Mouse (Mus musculus) limb, embryonic 11.5 days (tissue): ENCODE data around the gene Cuta. TPM values are rescaled to one million over a fixed set of nuclear protein-coding genes. Genes with fewer than 3 reads are reported as not detected.
"Not testable (repeated sequence)": the region's sequence is repeated elsewhere in the genome, so short reads cannot be mapped to it uniquely, and the experiment has no call there.

Experiments
- ATAC-seq: fragments of 200-750 bp; cut with Nextera tagmentation; 2 replicates; pipeline ENCODE4 v1.8.0; 2017; ENCODE audit warnings: low read depth; ENCODE audit not compliant: insufficient number of reproducible peaks, low FRiP score, low TSS enrichment
- DNase-seq: peaks from one replicate; pipeline ENCODE4 v3.0.0-alpha.2; 2015; ENCODE audit warnings: low spot score
- H3K27ac ChIP-seq: fragments of 300-500 bp; sonication (generic); replicated peaks from 2 replicates; pipeline ENCODE4 v1.5.1; 2014; ENCODE audit warnings: low read depth, mild to moderate bottlenecking, low read length
- H3K27me3 ChIP-seq: fragments of 300-500 bp; sonication (generic); 2 replicates; pipeline ENCODE4 v1.6.1; 2014; ENCODE audit warnings: mild to moderate bottlenecking, low read length, mixed read lengths; ENCODE audit not compliant: control insufficient read depth, insufficient read depth
- H3K36me3 ChIP-seq: fragments of 300-500 bp; sonication (generic); 2 replicates; pipeline ENCODE4 v1.6.1; 2014; ENCODE audit warnings: mild to moderate bottlenecking, low read length, moderate library complexity, mixed read lengths; ENCODE audit not compliant: control insufficient read depth, insufficient read depth
- H3K4me1 ChIP-seq: fragments of 300-500 bp; sonication (generic); 2 replicates; pipeline ENCODE4 v1.6.1; 2014; ENCODE audit warnings: low read length, mixed read lengths; ENCODE audit not compliant: control insufficient read depth, insufficient read depth
- H3K4me2 ChIP-seq: fragments of 300-500 bp; sonication (generic); 2 replicates; pipeline ENCODE4 v1.6.1; 2014; ENCODE audit warnings: low read depth, mild to moderate bottlenecking, moderate library complexity; ENCODE audit not compliant: severe bottlenecking
- H3K4me3 ChIP-seq: fragments of 300-500 bp; sonication (generic); 2 replicates; pipeline ENCODE4 v1.5.1; 2014; ENCODE audit warnings: low read depth, low read length
- H3K9ac ChIP-seq: fragments of 300-500 bp; sonication (generic); 2 replicates; pipeline ENCODE4 v1.6.1; 2014; ENCODE audit warnings: mild to moderate bottlenecking, low read length
- H3K9me3 ChIP-seq: fragments of 300-500 bp; sonication (generic); 2 replicates; pipeline ENCODE4 v1.6.1; 2016; ENCODE audit warnings: low read length; ENCODE audit not compliant: control insufficient read depth
- WGBS: fragments of 180-500 bp; shearing (Covaris S2); extraction: QIAGEN DNeasy Blood & Tissue Kit; methylation state at CpG from one replicate; pipeline ENCODE4 v1.1.7; 2014; 5-methylcytosine and 5-hydroxymethylcytosine counted together
- polyA plus RNA-seq: library from polyadenylated mRNA; unstranded; fragments of >200 nt; fragmentation: Nextera tagmentation; extraction: Ambion mirVana; gene quantifications from 2 replicates; pipeline ENCODE4 v1.2.1, GENCODE M21; 2014

The Cuta gene
- polyA plus RNA-seq, result 164 and 170 TPM in 2 replicates

GRCm38 (mm10) chr17:26939178-26939972 is at the start of gene Cuta:
TSS of gene Cuta (minus strand) at chr17:26939569.
- Histone ChIP-seq H3K27me3 (no peaks in the 10 kb centered on the region), H3K9me3 (no peaks in the 10 kb centered on the region), H3K4me2 (peak within 1 kb of the TSS; percentile 99), H3K4me1 (peaks cover 19% of the 10 kb centered on the region), H3K4me3 (peak within 1 kb of the TSS; percentile 70), H3K9ac (peak within 1 kb of the TSS; percentile 77), H3K36me3 (no peaks in the 10 kb centered on the region), H3K27ac (peak within 1 kb of the TSS; percentile 84)
- DNase-seq, result peak; percentile 99
- ATAC-seq, result peak; percentile 96
- WGBS, result under 1% methylated on average over 69 of the region's 70 CpGs

DNA sequence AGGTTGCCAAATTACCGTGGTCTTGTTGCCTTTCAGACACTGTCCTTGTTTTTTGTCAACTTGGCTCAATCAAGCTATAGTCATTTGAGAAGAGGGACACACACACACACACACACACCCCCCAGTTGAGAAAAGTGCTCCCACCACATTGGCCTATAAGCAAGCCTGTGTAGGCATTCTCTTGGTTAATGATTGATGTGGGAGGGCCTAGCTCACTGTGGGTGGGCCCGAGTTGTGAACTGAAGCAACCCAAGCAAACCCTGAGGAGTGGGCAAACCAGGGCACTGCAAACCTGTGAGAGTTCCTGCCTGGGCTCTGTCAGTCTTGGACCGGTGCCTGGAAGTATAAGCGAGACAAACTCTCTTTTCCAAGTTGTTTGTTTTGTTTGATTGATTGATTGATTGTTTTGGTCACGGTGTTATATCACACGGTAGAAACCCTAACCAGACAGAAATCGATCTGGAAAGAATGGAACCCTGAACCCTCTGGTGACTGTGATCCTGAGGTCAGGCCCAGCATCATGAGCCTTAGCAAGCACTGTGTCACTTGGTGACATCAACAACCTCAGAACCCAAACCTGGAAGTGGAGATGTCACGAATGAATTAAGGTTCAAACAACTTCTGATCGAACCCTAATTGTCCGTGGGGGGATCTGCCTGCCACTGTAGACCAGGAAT is 46.3 kb upstream of the Cuta start:
- DNase-seq, result no peak
- 87% methylated on average over 10 of the region's 10 CpGs for WGBS
- ATAC-seq, result no peak

DNA sequence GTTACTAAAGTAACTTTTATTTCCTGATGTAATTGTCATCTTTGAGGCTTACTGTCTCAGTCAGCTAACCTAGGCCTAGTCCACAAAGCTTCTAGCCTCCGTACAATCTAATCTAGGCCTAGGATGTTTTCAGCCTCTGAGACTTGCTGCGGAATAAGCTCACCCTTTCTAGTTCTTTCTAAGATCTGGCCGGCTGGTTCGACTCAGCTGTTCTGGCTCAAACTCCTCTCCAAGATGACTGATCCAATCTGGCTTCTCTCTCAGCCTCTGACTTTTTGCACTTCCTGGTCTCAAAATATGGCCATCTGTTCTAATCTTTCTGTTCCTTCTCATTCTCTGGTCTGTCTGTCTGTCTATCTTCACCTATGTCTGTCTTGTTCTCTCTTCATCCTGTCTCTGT is 44.0 kb upstream of the Cuta start:
- Histone ChIP-seq H3K9me3 (no peaks in the 10 kb centered on the region), H3K36me3 (peaks cover 6% of the 10 kb centered on the region), H3K4me3 (no peak overlapping the region), H3K4me2 (no peak overlapping the region), H3K27ac (no peak overlapping the region), H3K4me1 (no peaks in the 10 kb centered on the region), H3K27me3 (no peaks in the 10 kb centered on the region), H3K9ac (no peak overlapping the region)
- DNase-seq, result no peak
- 93% methylated on average over 4 of the region's 4 CpGs for WGBS
- no peak for ATAC-seq

More for the DNA sequence above, 46.3 kb upstream of the Cuta start:
- no peaks in the 10 kb centered on the region for H3K4me1 ChIP-seq
- no peaks in the 10 kb centered on the region for H3K27me3 ChIP-seq
- no peak overlapping the region for H3K4me2 ChIP-seq
- H3K9me3 ChIP-seq, result no peaks in the 10 kb centered on the region
- H3K36me3 ChIP-seq, result peaks cover under 1% of the 10 kb centered on the region; the same call in 1 of the 2 replicates
- H3K9ac ChIP-seq, result no peak overlapping the region
- no peak overlapping the region for H3K27ac ChIP-seq
- no peak overlapping the region for H3K4me3 ChIP-seq

GRCm38 (mm10) chr17:26981050-26981449 is 41.7 kb upstream of the Cuta start:
- no peak overlapping the region for H3K9ac ChIP-seq
- no peaks in the 10 kb centered on the region for H3K9me3 ChIP-seq
- H3K4me1 ChIP-seq, result no peaks in the 10 kb centered on the region
- 86% methylated on average over 2 of the region's 2 CpGs for WGBS
- peaks cover 20% of the 10 kb centered on the region for H3K36me3 ChIP-seq
- H3K4me2 ChIP-seq, result no peak overlapping the region
- H3K27me3 ChIP-seq, result no peaks in the 10 kb centered on the region
- no peak overlapping the region for H3K27ac ChIP-seq
- ATAC-seq (no peak), DNase-seq (no peak)
- H3K4me3 ChIP-seq, result no peak overlapping the region

GRCm38 (mm10) chr17:26979426-26979825 is 40.1 kb upstream of the Cuta start:
- H3K9ac ChIP-seq, result no peak overlapping the region
- ATAC-seq (no peak), DNase-seq (no peak)
- no peak overlapping the region for H3K4me3 ChIP-seq
- no peak overlapping the region for H3K27ac ChIP-seq
- no peaks in the 10 kb centered on the region for H3K9me3 ChIP-seq
- no peaks in the 10 kb centered on the region for H3K27me3 ChIP-seq
- H3K4me2 ChIP-seq, result no peak overlapping the region
- H3K4me1 ChIP-seq, result no peaks in the 10 kb centered on the region
- H3K36me3 ChIP-seq, result peaks cover 27% of the 10 kb centered on the region
- 75% methylated on average over 2 of the region's 2 CpGs for WGBS

DNA sequence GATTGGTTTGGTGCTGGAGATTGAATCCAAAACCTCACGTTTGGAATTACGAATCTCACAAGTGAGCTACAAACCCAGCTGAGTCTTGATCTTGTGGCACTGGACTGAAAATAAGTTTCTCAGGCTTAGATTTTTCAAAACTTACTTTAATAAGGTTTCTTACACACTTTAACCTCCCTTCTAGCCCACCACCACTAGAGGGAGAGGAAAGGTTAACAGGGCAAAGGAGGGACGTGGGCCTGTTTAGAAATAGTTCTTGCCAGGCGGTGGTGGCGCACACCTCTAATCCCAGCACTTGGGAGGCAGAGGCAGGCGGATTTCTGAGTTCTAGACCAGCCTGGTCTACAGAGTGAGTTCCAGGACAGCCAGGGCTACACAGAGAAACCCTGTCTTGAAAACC is 38.0 kb upstream of the Cuta start:
- peaks cover 27% of the 10 kb centered on the region for H3K36me3 ChIP-seq
- H3K4me2 ChIP-seq, result not testable (repeated sequence)
- 92% methylated on average over 6 of the region's 6 CpGs for WGBS

GRCm38 (mm10) chr17:26975415-26975814 is 36.0 kb upstream of the Cuta start:
- Histone ChIP-seq H3K9me3 (no peaks in the 10 kb centered on the region), H3K27ac (no peak overlapping the region), H3K4me2 (no peak overlapping the region), H3K27me3 (no peaks in the 10 kb centered on the region), H3K4me3 (no peak overlapping the region), H3K9ac (no peak overlapping the region), H3K36me3 (peaks cover 24% of the 10 kb centered on the region), H3K4me1 (peaks cover 18% of the 10 kb centered on the region)
- DNase-seq (no peak), ATAC-seq (no peak)

More for the DNA sequence above, 38.0 kb upstream of the Cuta start:
- DNase-seq, H3K9me3 ChIP-seq, ATAC-seq, H3K27ac ChIP-seq, H3K27me3 ChIP-seq, H3K9ac ChIP-seq, H3K4me3 ChIP-seq, H3K4me1 ChIP-seq: not testable (repeated sequence)

DNA sequence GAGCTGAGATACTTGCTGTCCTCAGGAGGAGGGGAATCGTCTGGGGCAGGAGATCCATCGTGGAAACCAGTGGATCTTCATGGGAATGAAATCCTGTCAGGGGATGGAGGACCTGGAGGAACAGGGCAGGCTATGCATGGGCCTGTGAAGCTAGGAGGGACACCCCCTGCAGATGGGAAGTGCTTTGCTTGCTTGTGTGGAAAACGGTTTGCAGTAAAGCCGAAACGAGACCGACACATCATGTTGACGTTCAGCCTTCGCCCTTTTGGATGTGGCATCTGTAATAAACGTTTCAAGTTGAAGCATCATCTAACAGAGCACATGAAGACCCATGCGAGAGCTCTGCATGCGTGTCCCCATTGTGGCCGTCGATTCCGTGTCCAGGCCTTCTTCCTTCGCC is 35.2 kb upstream of the Cuta start:
- no peak for ATAC-seq
- Histone ChIP-seq H3K4me1 (peaks cover 18% of the 10 kb centered on the region), H3K4me2 (peak overlapping the region; percentile 89; the same call in 1 of the 2 replicates), H3K36me3 (peaks cover 24% of the 10 kb centered on the region), H3K9ac (no peak overlapping the region), H3K9me3 (no peaks in the 10 kb centered on the region), H3K27ac (no peak overlapping the region), H3K4me3 (no peak overlapping the region), H3K27me3 (no peaks in the 10 kb centered on the region)
- WGBS, result 95% methylated on average over 15 of the region's 15 CpGs
- DNase-seq, result no peak
